14 mouse cellular contexts compared by ENCODE assay signal in the genomic region with DNA sequence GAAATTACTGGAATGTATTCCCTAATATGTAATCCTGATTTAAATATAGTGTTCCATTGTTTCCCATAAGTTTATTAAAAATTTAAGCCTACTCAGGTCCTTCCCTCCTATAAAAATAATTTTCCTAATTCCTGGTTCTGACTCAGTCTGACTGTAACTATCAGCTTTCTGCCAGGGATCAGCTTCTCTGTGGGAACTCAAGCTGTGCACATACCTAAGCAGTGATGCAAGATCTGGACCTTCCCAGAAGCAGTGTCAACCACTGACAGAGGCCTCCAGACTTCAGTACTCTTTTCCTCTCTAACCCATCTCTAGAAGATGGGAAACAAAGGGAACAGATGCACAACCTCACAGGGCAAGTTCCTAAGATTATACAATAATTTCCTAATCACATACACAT.
A peak's percentile ranks its signal among the peaks of the same experiment; 100 is the strongest.
DNase-seq lines count a peak whose midpoint lies in the region; TF ChIP-seq lines count a peak whose summit lies in the region.
"Had no signal": no experiment of that assay in that cellular context is flagged by ENCODE, and none has a peak within 500 bp of the region (broad histone marks: within the 10 kb centered on the region; RNA-seq: fewer than 3 reads in every experiment).

No protein-coding gene starts in this region.

- H3K4me1 ChIP-seq in kidney, adult 2 months (ENCODE audit: control insufficient read depth, insufficient read depth, low read length), result no peaks in the 10 kb centered on the region
- H3K4me1 ChIP-seq: hindbrain, embryonic 15.5 days had no signal

- H3K4me3 ChIP-seq in gastrocnemius, adult 2 months, result no peak overlapping the region
- H3K4me3 ChIP-seq in kidney, adult 2 months (ENCODE audit: insufficient read depth, low read depth, low read length), result no peak overlapping the region
- H3K4me3 ChIP-seq: erythroblast, embryonic 14.5 days; heart, adult 2 months; hindbrain, embryonic 15.5 days had no signal

- H3K27ac ChIP-seq in gastrocnemius, adult 2 months, result peak overlapping the region; percentile 17; the same call in 1 of the 2 replicates
- H3K27ac ChIP-seq in kidney, adult 2 months (ENCODE audit: insufficient read depth, low read depth, low read length), result no peak overlapping the region
- H3K27ac ChIP-seq: heart, adult 2 months; hindbrain, embryonic 15.5 days had no signal

- no peaks in the 10 kb centered on the region for H3K27me3 ChIP-seq in kidney, adult 2 months (replicated peaks; ENCODE audit: control insufficient read depth, insufficient read depth, low read length)
- H3K27me3 ChIP-seq: CH12.LX; hindbrain, embryonic 15.5 days had no signal

- no peak for TF ChIP-seq POLR2A in kidney, adult 2 months (IDR thresholded peaks at IDR 0.05; ENCODE audit: low read depth, low read length)

- no peak for TF ChIP-seq CTCF in gastrocnemius, adult 2 months (IDR thresholded peaks at IDR 0.05)
- no peak for TF ChIP-seq CTCF in kidney, adult 2 months (conservative IDR thresholded peaks at IDR 0.05; ENCODE audit: insufficient read depth, insufficient read length, low read depth, low read length)

- intact Hi-C loops in gastrocnemius, adult 2 months (cut with DNase I), result loop anchor here (5.0 kb wide), 1 partner anchor 69 kb away; a partner anchor contains a TSS
- intact Hi-C loops in gastrocnemius, postnatal 36 days (cut with DNase I), result no loop called here

- no peaks in the 10 kb centered on the region for H3K36me3 ChIP-seq in kidney, adult 2 months (ENCODE audit: control insufficient read depth, insufficient read depth, low read length)
- H3K36me3 ChIP-seq: hindbrain, embryonic 15.5 days had no signal

- DNase-seq in gastrocnemius, adult 2 months, result peak; percentile 27
- no peak for DNase-seq in gastrocnemius, postnatal 36 days
- DNase-seq in 3T3-L1 (ENCODE audit: low read depth, low spot score) (peak; percentile 95), R1 (ENCODE audit: low read depth, low spot score) (peak; percentile 11)
- peak; percentile 43 to 55 for DNase-seq in heart, adult 9 months (ENCODE audit: low spot score in 2 of 2)
- no peak for DNase-seq in kidney, postnatal 14 days
- DNase-seq in kidney, adult 2 months, result no peak
- no peak for DNase-seq in right cerebral cortex, postnatal 25 days
- DNase-seq: kidney, adult 9 months; liver had no signal

Comparison
In these comparisons a context has a peak if more than half of its experiments do, and no peak if none do; other contexts are left out.
1. DNase-seq: peak in gastrocnemius, adult 2 months (single experiment), 3T3-L1 (single experiment), R1 (single experiment) and heart, adult 9 months (2 of 2); none in gastrocnemius, postnatal 36 days (0 of 2), kidney, postnatal 14 days (single experiment), kidney, adult 2 months (single experiment) and right cerebral cortex, postnatal 25 days (single experiment).